Mouse (Mus musculus) forebrain, embryonic 16.5 days (tissue): ENCODE data around the gene Camk1. TPM values are rescaled to one million over a fixed set of nuclear protein-coding genes. Genes with fewer than 3 reads are reported as not detected.

Experiments
- ATAC-seq: fragments of 200-750 bp; cut with Nextera tagmentation; 2 replicates; pipeline ENCODE4 v1.8.0; 2017; ENCODE audit warnings: mild to moderate bottlenecking, moderate library complexity
- H3K27ac ChIP-seq: fragments of 300-500 bp; sonication (generic); 2 replicates; pipeline ENCODE4 v1.5.1; 2014; ENCODE audit warnings: low read length, control low read depth
- H3K27me3 ChIP-seq: fragments of 300-500 bp; sonication (generic); replicated peaks from 2 replicates; pipeline ENCODE4 v1.6.1; 2014; ENCODE audit warnings: low read length; ENCODE audit not compliant: control insufficient read depth, insufficient read depth
- H3K36me3 ChIP-seq: fragments of 300-500 bp; sonication (generic); 2 replicates; pipeline ENCODE4 v1.6.1; 2014; ENCODE audit not compliant: control insufficient read depth, insufficient read depth
- H3K4me1 ChIP-seq: fragments of 300-500 bp; sonication (generic); replicated peaks from 2 replicates; pipeline ENCODE4 v1.6.1; 2014; ENCODE audit warnings: low read length; ENCODE audit not compliant: control insufficient read depth, insufficient read depth
- H3K4me2 ChIP-seq: fragments of 300-500 bp; sonication (generic); 2 replicates; pipeline ENCODE4 v1.6.1; 2014; ENCODE audit warnings: mild to moderate bottlenecking, low read length, control low read depth
- H3K4me3 ChIP-seq: fragments of 300-500 bp; sonication (generic); replicated peaks from 2 replicates; pipeline ENCODE4 v1.5.1; 2014; ENCODE audit warnings: mild to moderate bottlenecking, low read length, control low read depth
- H3K9ac ChIP-seq: fragments of 300-500 bp; sonication (generic); replicated peaks from 2 replicates; pipeline ENCODE4 v1.6.1; 2014; ENCODE audit warnings: low read depth, low read length, control low read depth
- H3K9me3 ChIP-seq: fragments of 300-500 bp; sonication (generic); 2 replicates; pipeline ENCODE4 v1.6.1; 2016; ENCODE audit warnings: low read length; ENCODE audit not compliant: control insufficient read depth
- WGBS: fragments of 180-500 bp; shearing (Covaris S2); extraction: QIAGEN DNeasy Blood & Tissue Kit; methylation state at CpG from one replicate; pipeline ENCODE4 v1.1.7; 2014; 5-methylcytosine and 5-hydroxymethylcytosine counted together
- polyA plus RNA-seq: library from polyadenylated mRNA; unstranded; fragments of >200 nt; fragmentation: Nextera tagmentation; extraction: Ambion mirVana; gene quantifications from 2 replicates; pipeline ENCODE4 v1.2.1, GENCODE M21; 2015

Gene Camk1
- 78.9 and 99.3 TPM in 2 replicates for polyA plus RNA-seq

DNA sequence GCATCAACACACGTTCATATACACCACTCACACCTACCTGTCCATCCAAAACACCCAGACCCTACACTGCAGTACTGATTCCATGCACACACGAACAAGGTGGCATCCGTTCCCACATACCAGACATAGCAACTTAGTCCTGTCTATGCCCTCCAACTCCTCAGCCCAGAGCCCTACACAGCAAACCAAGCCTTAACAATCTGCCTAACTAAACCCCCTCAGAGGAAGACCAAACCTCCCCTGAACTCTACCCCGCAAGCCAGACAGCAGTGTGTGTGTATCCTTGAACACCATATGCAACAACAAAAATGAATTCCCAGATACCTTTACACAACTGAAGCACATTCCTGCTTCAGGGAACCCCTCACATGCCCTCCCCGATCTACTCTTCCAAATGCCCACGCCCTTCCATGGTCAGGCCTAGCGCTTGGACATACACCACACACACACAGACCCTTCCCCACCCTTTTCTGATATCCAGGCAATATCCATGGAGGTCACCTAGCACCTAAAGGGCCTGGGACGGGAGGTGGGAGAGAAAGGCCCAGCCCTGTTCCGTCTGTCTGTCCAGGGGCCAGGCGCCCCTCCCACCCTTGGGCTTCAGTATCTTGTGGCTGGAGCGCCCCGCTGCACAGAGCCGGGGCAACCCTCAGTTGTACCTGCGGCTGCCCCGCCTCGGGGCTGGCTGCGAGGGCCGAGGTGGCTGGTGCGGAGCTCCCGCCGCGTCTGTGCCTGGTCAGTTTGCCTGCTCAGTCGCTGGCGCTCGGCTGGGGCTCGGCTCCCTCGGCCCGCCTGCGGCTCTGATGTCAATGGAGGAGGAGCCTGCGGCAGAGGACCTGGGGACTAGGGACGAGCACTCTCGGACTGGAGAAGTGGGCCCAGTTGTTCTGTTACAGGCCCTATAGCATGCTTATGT lies at the start of gene Camk1:
Gene Camk1, minus strand, starts transcription at position 808 of the 916 bp plus-strand sequence.
- H3K4me1 ChIP-seq: peaks cover 16% of the 10 kb centered on the region
- no peaks in the 10 kb centered on the region for H3K9me3 ChIP-seq
- peak within 1 kb of the TSS; percentile 84 for H3K9ac ChIP-seq
- peak; percentile 85 for ATAC-seq
- no peaks in the 10 kb centered on the region for H3K36me3 ChIP-seq
- H3K4me3 ChIP-seq: peak within 1 kb of the TSS; percentile 61
- H3K27ac ChIP-seq: no peak within 1 kb of the TSS
- H3K4me2 ChIP-seq: peak within 1 kb of the TSS; percentile 84
- H3K27me3 ChIP-seq: no peaks in the 10 kb centered on the region
- 21% methylated on average over 23 of the region's 32 CpGs for WGBS

DNA sequence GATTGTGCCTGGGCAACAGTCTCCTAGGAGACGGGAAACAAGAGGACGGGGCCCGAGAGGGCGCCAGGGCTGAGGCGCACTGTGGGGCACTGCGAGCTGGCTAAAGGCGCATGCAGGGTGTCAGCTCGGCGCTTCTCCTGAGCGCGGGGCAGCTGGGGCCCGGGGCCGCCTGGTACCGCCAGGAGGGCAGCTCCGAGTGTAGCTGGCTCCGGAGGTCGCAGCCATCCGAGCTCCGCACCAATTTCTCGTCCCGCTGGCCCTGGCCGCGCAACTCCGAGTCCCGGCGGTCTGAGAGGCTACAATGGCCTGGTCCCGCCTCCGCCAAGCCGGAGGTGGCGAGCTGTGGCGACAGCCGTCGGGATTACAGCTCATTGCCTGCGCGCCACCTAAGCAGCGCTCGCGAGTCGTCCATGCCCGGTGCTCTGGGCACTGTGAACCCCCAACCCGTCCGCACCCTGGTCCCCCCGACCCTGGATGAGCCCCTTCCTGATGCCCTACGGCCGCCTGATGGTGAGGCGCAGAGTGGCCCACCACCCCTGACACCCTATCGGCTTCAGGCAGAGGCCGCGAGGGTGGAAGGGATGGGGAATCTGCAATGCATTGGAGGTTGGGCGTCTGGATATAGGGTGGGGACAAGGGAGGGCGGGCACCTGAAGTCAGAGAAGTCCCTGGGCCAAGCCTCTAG lies 48.7 kb upstream of the Camk1 start:
- peak; percentile 95 for ATAC-seq
- Histone ChIP-seq H3K4me2 (peak overlapping the region; percentile 71), H3K4me3 (peak overlapping the region; percentile 45), H3K27me3 (no peaks in the 10 kb centered on the region), H3K27ac (peak overlapping the region; percentile 55; the same call in 1 of the 2 replicates), H3K9me3 (no peaks in the 10 kb centered on the region), H3K9ac (peak overlapping the region; percentile 65), H3K4me1 (peaks cover 9% of the 10 kb centered on the region), H3K36me3 (peaks cover 21% of the 10 kb centered on the region)
- under 1% methylated on average over 50 of the region's 51 CpGs for WGBS

DNA sequence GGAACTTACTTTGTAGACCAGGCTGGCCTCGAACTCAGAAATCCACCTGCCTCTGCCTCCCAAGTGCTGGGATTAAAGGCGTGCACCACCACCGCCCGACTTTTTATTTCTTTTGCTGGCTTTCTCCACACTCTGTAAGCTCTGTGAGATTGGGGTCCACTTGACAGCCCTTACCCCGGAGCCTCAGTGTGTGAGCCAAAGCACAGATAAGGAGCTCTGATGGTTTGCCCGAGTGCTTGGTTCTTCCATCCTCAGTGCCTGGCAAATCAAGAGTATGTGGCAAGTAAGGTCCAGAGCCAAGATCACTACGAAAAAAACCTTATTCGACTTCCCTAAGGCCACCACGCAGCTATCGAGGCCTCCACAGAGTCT lies 48.2 kb upstream of the Camk1 start:
- peaks cover 21% of the 10 kb centered on the region for H3K36me3 ChIP-seq
- peak overlapping the region; percentile 71 for H3K4me2 ChIP-seq
- H3K4me1 ChIP-seq: peaks cover 9% of the 10 kb centered on the region
- no peaks in the 10 kb centered on the region for H3K27me3 ChIP-seq
- H3K9ac ChIP-seq: peak overlapping the region; percentile 65
- no peak for ATAC-seq
- no peaks in the 10 kb centered on the region for H3K9me3 ChIP-seq
- peak overlapping the region; percentile 45 for H3K4me3 ChIP-seq
- 21% methylated on average over 10 of the region's 10 CpGs for WGBS
- peak overlapping the region; percentile 55; the same call in 1 of the 2 replicates for H3K27ac ChIP-seq

DNA sequence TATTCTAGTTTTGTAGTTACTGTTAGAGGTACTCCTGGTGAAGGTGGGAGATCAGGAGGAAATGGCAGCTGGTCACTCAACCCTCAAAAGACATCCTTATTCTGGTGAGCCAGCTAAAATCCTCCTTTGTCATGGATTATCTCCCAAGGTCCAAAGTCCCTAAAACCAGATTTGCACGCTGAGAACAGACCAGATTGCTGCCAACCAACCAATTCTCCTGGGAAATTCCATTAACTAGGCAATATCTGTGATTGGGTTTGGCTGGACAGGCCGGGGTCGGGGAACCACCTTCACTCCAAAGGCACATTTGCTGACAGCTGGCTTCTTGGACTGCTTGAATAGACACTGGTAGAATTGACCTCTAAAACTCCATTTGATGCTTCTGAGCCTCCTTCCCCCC lies 46.9 kb upstream of the Camk1 start:
- Histone ChIP-seq H3K27me3 (no peaks in the 10 kb centered on the region), H3K27ac (no peak overlapping the region)
- WGBS: 86% methylated on average over 3 of the region's 3 CpGs

DNA sequence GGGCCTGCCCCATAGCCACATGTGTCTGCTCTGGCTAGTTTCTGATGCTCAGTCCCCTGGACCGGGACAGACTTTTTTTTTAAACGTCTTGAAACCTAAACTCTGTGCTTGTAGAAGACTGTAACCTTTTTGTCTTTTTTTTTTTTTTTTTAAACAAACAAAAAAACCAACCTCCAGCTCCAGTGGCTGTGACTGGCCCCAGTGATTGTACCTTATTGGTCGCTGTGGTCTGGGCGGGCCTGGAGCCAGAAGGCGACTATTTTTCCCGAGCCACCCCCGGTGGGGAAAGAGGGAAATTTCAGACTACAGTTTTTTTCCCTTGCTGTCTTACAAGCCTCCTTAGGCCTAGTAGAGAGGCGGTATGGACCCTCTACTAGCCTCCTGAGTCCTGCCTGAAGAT lies 45.2 kb upstream of the Camk1 start, which contains the start of gene Ttll3:
Gene Ttll3, plus strand, starts transcription at position 301 of the 400 bp plus-strand sequence.
- WGBS: 72% methylated on average over 8 of the region's 8 CpGs
- Histone ChIP-seq H3K4me3 (no peak within 1 kb of the TSS), H3K4me2 (no peak within 1 kb of the TSS), H3K9ac (no peak within 1 kb of the TSS), H3K27me3 (no peaks in the 10 kb centered on the region), H3K27ac (no peak within 1 kb of the TSS), H3K9me3 (no peaks in the 10 kb centered on the region), H3K36me3 (peaks cover 37% of the 10 kb centered on the region), H3K4me1 (peaks cover 9% of the 10 kb centered on the region)
- no peak for ATAC-seq

More for the DNA sequence above, 46.9 kb upstream of the Camk1 start:
- H3K4me1 ChIP-seq: peaks cover 9% of the 10 kb centered on the region
- no peak overlapping the region for H3K4me2 ChIP-seq
- peaks cover 27% of the 10 kb centered on the region for H3K36me3 ChIP-seq
- no peaks in the 10 kb centered on the region for H3K9me3 ChIP-seq
- H3K9ac ChIP-seq: no peak overlapping the region
- H3K4me3 ChIP-seq: no peak overlapping the region
- no peak for ATAC-seq

DNA sequence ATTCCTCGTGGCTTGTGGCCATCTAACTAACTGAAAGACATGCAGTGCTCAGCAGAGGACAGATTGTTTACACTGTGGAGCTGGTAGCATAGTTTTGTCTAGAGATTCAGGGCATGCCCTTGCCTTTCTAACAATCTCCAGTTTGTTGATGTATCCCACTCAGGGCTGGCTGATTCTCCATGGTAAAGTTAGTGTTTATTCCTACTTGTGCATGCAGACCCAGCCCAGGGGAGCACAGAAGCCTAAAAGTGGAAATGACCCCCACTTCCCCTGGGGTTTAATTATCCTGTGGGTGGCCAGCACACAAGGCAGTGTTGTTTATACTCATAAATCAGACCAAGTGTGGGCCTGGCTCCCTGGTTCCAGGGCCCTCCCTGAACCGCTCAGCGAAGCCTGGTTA lies 42.2 kb upstream of the Camk1 start:
- Histone ChIP-seq H3K27me3 (no peaks in the 10 kb centered on the region), H3K9me3 (no peaks in the 10 kb centered on the region), H3K4me2 (no peak overlapping the region), H3K4me1 (no peaks in the 10 kb centered on the region), H3K36me3 (peaks cover 55% of the 10 kb centered on the region), H3K27ac (no peak overlapping the region), H3K9ac (no peak overlapping the region), H3K4me3 (no peak overlapping the region)
- 91% methylated on average over 3 of the region's 3 CpGs for WGBS
- no peak for ATAC-seq

DNA sequence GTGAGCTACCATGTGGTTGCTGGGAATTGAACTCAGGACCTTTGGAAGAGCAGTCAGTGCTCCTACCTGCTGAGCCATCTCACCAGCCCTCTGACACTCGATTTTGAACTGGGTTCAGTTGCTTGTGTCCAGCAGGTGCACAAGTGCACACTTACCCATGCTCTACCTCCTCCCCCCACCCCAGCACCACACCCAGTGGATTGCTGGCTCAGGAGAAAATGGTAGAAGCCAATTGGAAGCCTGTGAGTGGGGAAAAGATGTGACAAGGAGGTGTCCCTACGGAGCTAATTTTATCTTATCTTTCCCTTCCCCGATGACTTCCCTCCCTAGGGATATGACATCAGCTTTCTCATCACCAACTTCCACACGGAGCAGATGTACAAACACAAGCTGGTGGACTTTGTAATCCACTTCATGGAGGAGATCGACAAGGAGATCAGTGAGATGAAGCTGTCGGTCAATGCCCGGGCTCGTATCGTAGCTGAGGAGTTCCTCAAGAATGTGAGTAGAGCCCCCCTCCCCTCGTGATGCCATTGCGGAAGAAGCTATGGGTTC lies 41.5 kb upstream of the Camk1 start:
- H3K9me3 ChIP-seq: no peaks in the 10 kb centered on the region
- H3K27me3 ChIP-seq: no peaks in the 10 kb centered on the region
- no peak overlapping the region for H3K4me3 ChIP-seq
- H3K4me2 ChIP-seq: no peak overlapping the region
- 90% methylated on average over 11 of the region's 11 CpGs for WGBS
- H3K27ac ChIP-seq: no peak overlapping the region
- ATAC-seq: no peak
- no peaks in the 10 kb centered on the region for H3K4me1 ChIP-seq
- H3K9ac ChIP-seq: no peak overlapping the region
- peaks cover 55% of the 10 kb centered on the region for H3K36me3 ChIP-seq

DNA sequence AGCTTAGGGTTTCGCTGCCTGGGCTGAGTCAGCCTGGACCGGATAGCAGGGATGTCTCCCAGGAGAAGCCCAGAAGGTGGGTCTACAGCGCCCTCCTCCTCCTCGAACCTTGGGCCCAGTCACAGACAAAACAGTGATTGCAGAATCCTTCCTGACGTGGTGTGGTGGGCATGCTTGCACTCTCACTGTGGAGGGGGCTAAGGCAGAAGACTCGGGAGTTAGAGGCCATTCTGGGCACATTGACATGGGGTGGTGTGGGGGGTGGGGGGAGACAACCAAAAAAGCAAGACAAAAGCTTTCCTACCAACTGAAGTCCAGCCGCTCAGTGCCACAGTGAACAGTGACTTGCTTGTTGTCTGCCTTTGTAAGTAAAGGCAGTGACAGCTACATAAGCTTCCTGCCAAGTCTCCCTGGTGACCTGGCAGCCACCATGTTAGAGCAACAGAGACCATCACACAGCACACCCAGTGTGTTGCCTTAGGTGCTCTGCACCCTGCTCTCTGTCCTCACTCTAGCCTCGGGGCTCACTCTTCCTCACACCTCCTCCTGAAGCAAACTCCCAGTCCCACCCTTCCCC lies 40.7 kb upstream of the Camk1 start:
- Histone ChIP-seq H3K9ac (no peak overlapping the region), H3K4me2 (no peak overlapping the region), H3K36me3 (peaks cover 50% of the 10 kb centered on the region), H3K4me3 (no peak overlapping the region), H3K27me3 (no peaks in the 10 kb centered on the region), H3K4me1 (peaks cover 1% of the 10 kb centered on the region), H3K27ac (no peak overlapping the region), H3K9me3 (no peaks in the 10 kb centered on the region)
- ATAC-seq: peak; percentile 36; the same call in 1 of the 2 replicates
- WGBS: 90% methylated on average over 8 of the region's 8 CpGs

DNA sequence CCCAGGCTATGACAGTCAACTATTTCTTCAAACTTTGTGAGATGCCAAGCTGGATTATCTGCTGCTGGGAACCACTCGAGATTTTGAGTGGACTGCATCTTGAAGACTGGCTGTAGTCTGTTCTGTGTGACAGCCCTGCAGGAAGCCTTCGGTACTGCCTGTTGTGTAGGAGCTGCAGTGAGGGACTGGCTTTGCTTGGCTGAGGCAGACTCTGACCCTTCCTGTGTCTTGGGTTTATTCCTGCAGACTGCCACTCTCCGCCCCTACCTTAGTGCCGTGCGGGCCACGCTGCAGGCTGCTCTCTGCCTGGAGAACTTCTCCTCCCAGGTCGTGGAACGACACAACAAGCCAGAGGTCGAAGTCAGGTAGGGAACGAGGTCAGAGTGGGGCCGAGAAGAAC lies 36.7 kb upstream of the Camk1 start:
- no peak overlapping the region for H3K4me2 ChIP-seq
- H3K9me3 ChIP-seq: no peaks in the 10 kb centered on the region
- no peak overlapping the region for H3K4me3 ChIP-seq
- H3K4me1 ChIP-seq: peaks cover 20% of the 10 kb centered on the region
- peaks cover 29% of the 10 kb centered on the region for H3K36me3 ChIP-seq
- no peak overlapping the region for H3K27ac ChIP-seq
- H3K27me3 ChIP-seq: no peaks in the 10 kb centered on the region
- ATAC-seq: no peak
- 95% methylated on average over 11 of the region's 11 CpGs for WGBS
- H3K9ac ChIP-seq: no peak overlapping the region
